Mouse (Mus musculus): Measurements from ENCODE around the gene Gpatch2l. TPM values are rescaled to one million over a fixed set of nuclear protein-coding genes. Genes with fewer than 3 reads are reported as not detected.

Gpatch2l gene
- 14.7 and 16.4 TPM in 2 replicates for polyA plus RNA-seq (2015; fragmentation: Nextera tagmentation; extraction: Ambion mirVana)

DNA sequence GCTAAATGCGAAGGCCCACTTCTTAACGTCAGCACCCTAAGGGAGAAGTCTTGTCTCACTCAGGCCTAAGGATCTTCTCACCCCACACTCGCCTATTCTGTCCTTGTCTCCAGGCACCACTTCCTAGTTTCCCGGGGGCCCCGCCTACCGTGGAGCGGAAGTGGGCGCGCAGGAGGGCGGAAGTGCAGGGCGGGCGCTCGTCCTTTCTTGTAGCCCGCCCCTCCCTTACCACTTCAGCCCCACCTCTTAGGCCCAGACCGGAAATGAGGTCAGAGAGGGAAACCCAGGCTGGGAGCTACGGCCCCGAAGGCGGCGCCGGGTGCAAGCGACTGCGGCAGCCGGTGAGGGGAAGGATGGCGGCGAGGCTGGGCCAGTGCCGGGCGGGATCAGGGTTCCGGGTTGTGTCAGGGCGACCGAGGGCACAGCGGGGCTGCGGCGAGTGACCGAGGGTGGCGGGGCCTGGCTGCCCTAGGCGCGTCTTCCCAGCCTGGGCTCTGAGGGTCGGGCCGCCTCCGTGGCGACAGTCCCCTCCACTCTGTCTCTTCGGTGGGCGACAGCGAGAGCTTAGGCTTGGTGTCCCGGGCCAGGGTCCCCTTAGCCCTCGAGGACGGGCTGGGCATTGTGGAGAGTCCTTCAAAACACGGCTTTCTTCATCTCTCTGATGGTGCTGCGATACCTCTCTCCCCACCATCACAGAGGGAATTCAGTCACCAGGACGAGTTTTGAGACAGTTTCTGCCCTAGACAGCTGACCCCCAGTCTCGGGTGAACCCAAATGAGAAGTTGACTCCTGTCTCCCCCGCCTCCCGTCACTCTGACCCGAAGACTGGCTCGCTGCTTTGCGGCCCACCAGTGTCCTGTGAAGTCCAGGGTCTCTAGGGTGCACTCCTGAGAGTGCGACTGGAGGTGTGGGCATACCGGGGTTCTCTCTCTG lies at the start of gene Gpatch2l:
TSS of gene Gpatch2l (plus strand) at position 255 of the 933 bp plus-strand sequence.
- Histone ChIP-seq H3K4me3 (ENCODE audit: low read length) (peak within 1 kb of the TSS; percentile 77), H3K9ac (replicated peaks; ENCODE audit: low read length) (peak within 1 kb of the TSS; percentile 85), H3K9me3 (ENCODE audit: low read length) (no peaks in the 10 kb centered on the region), H3K4me2 (replicated peaks; ENCODE audit: low read depth, low read length) (peak within 1 kb of the TSS; percentile 91), H3K36me3 (ENCODE audit: insufficient read depth, low read length) (peaks cover 18% of the 10 kb centered on the region), H3K27ac (ENCODE audit: low read length) (peak within 1 kb of the TSS; percentile 77), H3K27me3 (ENCODE audit: insufficient read depth, low read length) (no peaks in the 10 kb centered on the region), H3K4me1 (ENCODE audit: insufficient read depth, low read length) (peaks cover 12% of the 10 kb centered on the region)
- WGBS = under 1% methylated on average over 57 of the region's 58 CpGs
- ATAC-seq (ENCODE audit: low FRiP score, low TSS enrichment) = peak; percentile 100

DNA sequence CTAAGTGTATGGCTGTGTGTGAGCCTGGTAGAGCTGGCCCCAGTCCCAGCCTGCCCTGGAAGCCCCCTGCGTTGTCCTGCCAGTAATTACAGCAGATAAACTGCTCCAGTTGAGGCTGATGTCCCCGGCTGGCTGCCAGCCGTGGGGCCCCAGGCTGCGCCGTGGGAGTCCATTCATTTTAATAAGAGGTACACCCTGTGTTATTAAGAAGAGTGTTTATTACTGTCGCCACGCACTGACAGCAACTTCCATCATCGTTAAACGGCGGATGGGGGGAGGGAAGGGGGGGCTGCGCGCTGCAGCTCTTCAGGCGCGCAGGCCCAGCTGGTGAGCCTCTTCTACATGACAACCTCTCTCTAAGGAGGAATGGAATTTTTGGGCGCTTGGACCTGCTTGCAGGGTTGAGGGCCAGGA lies 49.6 kb upstream of the Gpatch2l start:
- no peak overlapping the region for H3K4me3 ChIP-seq (ENCODE audit: low read length)
- H3K4me2 ChIP-seq (replicated peaks; ENCODE audit: low read depth, low read length) = no peak overlapping the region
- 33% methylated on average over 15 of the region's 15 CpGs for WGBS

DNA sequence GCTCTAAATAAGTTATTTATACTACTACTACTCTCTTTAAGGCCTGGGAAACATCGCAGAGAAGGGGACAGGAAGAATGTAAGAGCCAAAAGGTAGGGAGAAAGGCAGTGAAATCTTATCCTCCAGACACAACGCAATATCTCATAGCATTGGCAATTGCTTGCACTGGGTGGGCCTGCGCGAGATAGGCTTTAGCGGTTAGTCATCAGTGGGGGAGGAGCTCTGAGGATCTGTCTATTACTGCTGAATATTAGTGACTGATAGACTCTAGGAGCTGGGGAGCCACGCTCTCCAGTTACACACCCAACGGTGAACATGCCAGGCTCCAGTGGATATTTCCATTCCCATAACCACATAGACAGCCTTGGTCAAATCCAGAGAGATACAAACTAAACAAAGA lies 44.7 kb upstream of the Gpatch2l start:
- 83% methylated on average over 7 of the region's 7 CpGs for WGBS
- H3K4me2 ChIP-seq (replicated peaks; ENCODE audit: low read depth, low read length) = no peak overlapping the region
- H3K4me1 ChIP-seq (ENCODE audit: insufficient read depth, low read length) = no peaks in the 10 kb centered on the region
- no peaks in the 10 kb centered on the region for H3K36me3 ChIP-seq (ENCODE audit: insufficient read depth, low read length)
- H3K9me3 ChIP-seq (ENCODE audit: low read length) = no peaks in the 10 kb centered on the region
- H3K27me3 ChIP-seq (ENCODE audit: insufficient read depth, low read length) = no peaks in the 10 kb centered on the region
- no peak overlapping the region for H3K27ac ChIP-seq (ENCODE audit: low read length)
- no peak for ATAC-seq (ENCODE audit: low FRiP score, low TSS enrichment)
- no peak overlapping the region for H3K9ac ChIP-seq (replicated peaks; ENCODE audit: low read length)
- no peak overlapping the region for H3K4me3 ChIP-seq (ENCODE audit: low read length)

More for the DNA sequence above, 49.6 kb upstream of the Gpatch2l start:
- no peak overlapping the region for H3K9ac ChIP-seq (replicated peaks; ENCODE audit: low read length)
- ATAC-seq (ENCODE audit: low FRiP score, low TSS enrichment) = 0 out of 2 replicates have a peak, but pooled peaks have one; percentile 12
- H3K36me3 ChIP-seq (ENCODE audit: insufficient read depth, low read length) = no peaks in the 10 kb centered on the region
- no peaks in the 10 kb centered on the region for H3K27me3 ChIP-seq (ENCODE audit: insufficient read depth, low read length)
- no peaks in the 10 kb centered on the region for H3K9me3 ChIP-seq (ENCODE audit: low read length)
- H3K4me1 ChIP-seq (ENCODE audit: insufficient read depth, low read length) = no peaks in the 10 kb centered on the region
- no peak overlapping the region for H3K27ac ChIP-seq (ENCODE audit: low read length)

DNA sequence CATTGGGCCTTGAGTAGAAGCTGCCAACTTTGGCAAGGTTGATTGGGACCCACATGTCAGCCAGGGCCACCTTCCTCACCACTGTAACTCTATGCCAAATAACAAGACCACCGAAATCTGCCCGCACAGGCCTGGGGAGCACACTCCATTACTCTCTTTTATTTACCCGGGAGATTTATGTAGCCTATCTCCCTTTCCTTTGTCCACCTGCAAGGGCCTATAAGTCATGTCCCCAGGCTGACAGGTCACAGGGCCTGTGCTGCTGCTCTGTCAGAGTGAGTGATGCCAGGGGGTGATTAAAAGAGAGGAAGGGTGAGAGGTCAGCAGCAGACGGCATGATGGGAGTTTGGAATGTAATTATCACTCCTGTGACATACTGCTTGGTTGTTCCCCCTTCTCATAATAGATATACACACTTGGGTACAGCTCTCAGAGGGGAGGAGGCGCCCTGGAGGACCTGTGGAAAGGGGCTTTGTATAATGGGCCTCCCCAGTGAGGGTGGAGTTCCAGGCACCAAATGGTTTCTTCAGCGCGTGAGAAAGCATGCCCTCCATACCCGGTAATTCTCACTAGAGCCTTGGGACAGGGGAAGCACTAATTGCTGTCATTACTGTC lies 38.1 kb upstream of the Gpatch2l start:
- WGBS = 4% methylated on average over 8 of the region's 8 CpGs
- no peaks in the 10 kb centered on the region for H3K4me1 ChIP-seq (ENCODE audit: insufficient read depth, low read length)
- ATAC-seq (ENCODE audit: low FRiP score, low TSS enrichment) = peak; percentile 76
- H3K27ac ChIP-seq (ENCODE audit: low read length) = no peak overlapping the region
- H3K27me3 ChIP-seq (ENCODE audit: insufficient read depth, low read length) = peaks cover 3% of the 10 kb centered on the region; the same call in 1 of the 2 replicates
- no peaks in the 10 kb centered on the region for H3K36me3 ChIP-seq (ENCODE audit: insufficient read depth, low read length)
- H3K4me2 ChIP-seq (replicated peaks; ENCODE audit: low read depth, low read length) = no peak overlapping the region
- no peak overlapping the region for H3K4me3 ChIP-seq (ENCODE audit: low read length)
- no peak overlapping the region for H3K9ac ChIP-seq (replicated peaks; ENCODE audit: low read length)
- H3K9me3 ChIP-seq (ENCODE audit: low read length) = no peaks in the 10 kb centered on the region

DNA sequence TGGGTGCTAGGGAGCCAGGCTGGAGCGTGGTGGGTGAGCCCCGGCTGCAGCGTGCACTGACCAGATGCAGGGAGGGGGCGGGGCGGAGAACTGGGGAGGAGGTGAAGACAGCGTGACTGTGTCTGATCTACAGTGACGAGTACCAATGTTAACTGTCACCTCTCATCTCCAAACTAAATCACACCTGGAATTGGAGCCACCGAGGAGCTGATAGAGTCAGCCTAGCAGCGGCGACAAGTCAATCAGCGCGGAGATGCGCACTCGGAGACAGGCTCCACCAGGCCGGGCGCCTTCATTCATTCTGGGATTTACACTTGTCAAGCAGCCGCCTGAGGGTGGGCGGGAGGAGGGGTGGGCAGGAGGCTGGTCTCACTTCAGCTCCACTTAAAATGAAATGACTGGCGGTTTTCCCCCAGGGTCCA lies 30.5 kb upstream of the Gpatch2l start:
- Histone ChIP-seq H3K36me3 (ENCODE audit: insufficient read depth, low read length) (no peaks in the 10 kb centered on the region), H3K9ac (replicated peaks; ENCODE audit: low read length) (no peak overlapping the region), H3K4me3 (ENCODE audit: low read length) (no peak overlapping the region), H3K4me1 (ENCODE audit: insufficient read depth, low read length) (no peaks in the 10 kb centered on the region), H3K27ac (ENCODE audit: low read length) (no peak overlapping the region), H3K27me3 (ENCODE audit: insufficient read depth, low read length) (peaks cover 65% of the 10 kb centered on the region), H3K4me2 (replicated peaks; ENCODE audit: low read depth, low read length) (no peak overlapping the region), H3K9me3 (ENCODE audit: low read length) (no peaks in the 10 kb centered on the region)
- ATAC-seq (ENCODE audit: low FRiP score, low TSS enrichment) = no peak
- 2% methylated on average over 19 of the region's 19 CpGs for WGBS

DNA sequence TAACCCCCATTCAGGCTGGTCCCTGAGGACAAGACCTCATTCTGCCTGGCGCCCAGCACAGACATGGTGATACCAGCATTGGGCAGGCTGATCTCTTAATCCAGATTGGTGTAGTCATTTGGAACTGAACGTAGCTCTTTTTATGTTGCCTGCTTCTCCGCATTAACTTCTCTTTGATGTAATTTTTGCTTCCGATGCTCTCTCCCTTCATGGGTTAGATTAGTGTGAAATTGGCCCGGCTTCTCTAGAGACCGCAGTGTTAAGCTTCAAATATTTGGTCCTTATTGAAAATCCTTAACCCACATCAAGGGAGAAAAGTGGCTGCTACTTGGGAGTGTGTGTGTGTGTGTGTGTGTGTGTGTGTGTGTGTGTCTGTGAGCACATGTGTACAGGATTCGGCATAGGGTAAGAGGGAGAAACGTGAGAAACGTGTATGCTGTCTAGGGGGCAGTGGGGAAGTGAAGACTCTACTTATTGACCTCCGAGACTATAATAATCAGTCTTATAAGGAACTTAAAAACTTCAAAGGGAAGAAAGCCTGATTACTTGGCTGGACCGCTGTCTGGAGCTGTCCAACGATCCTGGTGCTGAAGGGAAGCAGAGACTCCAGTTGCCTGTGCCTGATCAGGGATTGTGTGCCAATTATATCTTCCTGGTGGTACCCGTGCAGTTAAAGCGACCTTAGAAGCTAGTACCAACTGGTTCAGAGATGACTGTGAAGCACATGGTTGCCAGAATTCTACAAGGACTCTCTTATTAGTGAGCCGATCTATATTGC lies 28.8 kb upstream of the Gpatch2l start:
- no peak overlapping the region for H3K4me3 ChIP-seq (ENCODE audit: low read length)
- no peak overlapping the region for H3K27ac ChIP-seq (ENCODE audit: low read length)
- 40% methylated on average over 15 of the region's 15 CpGs for WGBS
- H3K36me3 ChIP-seq (ENCODE audit: insufficient read depth, low read length) = no peaks in the 10 kb centered on the region
- H3K9me3 ChIP-seq (ENCODE audit: low read length) = no peaks in the 10 kb centered on the region
- H3K4me1 ChIP-seq (ENCODE audit: insufficient read depth, low read length) = peaks cover 7% of the 10 kb centered on the region; the same call in 1 of the 2 replicates
- no peak overlapping the region for H3K4me2 ChIP-seq (replicated peaks; ENCODE audit: low read depth, low read length)
- ATAC-seq (ENCODE audit: low FRiP score, low TSS enrichment) = no peak
- peaks cover 72% of the 10 kb centered on the region for H3K27me3 ChIP-seq (ENCODE audit: insufficient read depth, low read length)
- H3K9ac ChIP-seq (replicated peaks; ENCODE audit: low read length) = no peak overlapping the region

DNA sequence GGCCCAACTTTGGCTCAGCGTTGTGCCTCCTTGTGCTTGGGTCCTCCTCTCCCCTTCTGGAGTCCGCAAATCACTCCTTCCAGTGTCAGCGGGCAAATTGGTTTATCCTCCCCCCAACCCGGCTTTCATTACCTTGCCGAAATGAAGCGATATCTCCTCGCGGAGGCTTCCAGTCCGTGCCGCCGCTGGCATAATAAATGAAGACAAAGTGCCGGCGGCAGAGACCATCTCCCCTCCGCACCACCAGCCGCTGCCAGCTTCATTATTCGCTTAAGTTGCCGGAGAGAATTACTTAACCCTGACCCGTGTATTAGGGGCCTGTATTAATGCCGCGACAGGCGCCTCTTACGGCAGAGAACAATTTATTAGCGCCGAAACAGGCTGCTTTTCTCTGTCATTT lies 27.5 kb upstream of the Gpatch2l start:
- H3K4me2 ChIP-seq (replicated peaks; ENCODE audit: low read depth, low read length) = no peak overlapping the region
- peaks cover 72% of the 10 kb centered on the region for H3K27me3 ChIP-seq (ENCODE audit: insufficient read depth, low read length)
- no peak overlapping the region for H3K4me3 ChIP-seq (ENCODE audit: low read length)
- 0 out of 2 replicates have a peak, but pooled peaks cover 4% of the 10 kb centered on the region for H3K9me3 ChIP-seq (ENCODE audit: low read length)
- H3K9ac ChIP-seq (replicated peaks; ENCODE audit: low read length) = no peak overlapping the region
- no peak for ATAC-seq (ENCODE audit: low FRiP score, low TSS enrichment)
- no peak overlapping the region for H3K27ac ChIP-seq (ENCODE audit: low read length)
- H3K36me3 ChIP-seq (ENCODE audit: insufficient read depth, low read length) = no peaks in the 10 kb centered on the region
- peaks cover 7% of the 10 kb centered on the region; the same call in 1 of the 2 replicates for H3K4me1 ChIP-seq (ENCODE audit: insufficient read depth, low read length)
- WGBS = 5% methylated on average over 24 of the region's 24 CpGs

DNA sequence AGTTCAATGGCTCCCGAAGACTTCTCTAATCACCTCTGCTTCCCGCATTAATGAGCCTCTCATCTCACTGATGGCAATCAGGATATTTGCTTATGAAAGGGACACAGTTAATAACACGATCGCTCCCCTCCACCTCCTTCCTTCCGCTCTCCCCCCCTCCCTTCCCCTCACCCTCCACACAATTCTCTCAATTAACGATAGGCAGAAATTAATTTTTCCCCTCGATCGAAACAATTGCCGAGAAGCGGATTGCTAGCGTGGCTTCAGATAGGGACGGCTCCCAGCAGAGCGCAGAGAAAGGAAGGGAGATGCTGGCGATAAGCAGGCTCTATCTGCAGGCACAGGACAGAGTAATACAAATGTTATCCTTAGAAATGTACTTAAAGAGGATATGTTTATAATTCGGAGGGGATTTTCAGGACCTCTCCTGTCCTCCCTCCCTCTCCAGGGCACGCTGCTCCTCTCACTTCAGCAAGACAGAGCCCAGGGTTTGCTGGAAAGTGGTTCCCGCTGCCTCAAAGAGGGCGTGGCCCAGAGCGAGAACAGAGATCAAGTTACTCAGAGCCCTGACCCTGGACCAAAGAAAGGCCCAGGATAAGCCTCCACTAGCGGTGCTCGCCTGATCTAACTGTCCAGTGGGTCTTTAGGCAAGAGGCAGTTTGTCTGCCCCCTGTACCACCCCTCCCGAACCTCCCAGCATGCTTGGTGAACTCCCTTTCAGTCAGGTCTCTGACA lies 24.8 kb upstream of the Gpatch2l start:
- ATAC-seq (ENCODE audit: low FRiP score, low TSS enrichment) = peak; percentile 42; the same call in 1 of the 2 replicates
- Histone ChIP-seq H3K27me3 (ENCODE audit: insufficient read depth, low read length) (peaks cover 67% of the 10 kb centered on the region), H3K9me3 (ENCODE audit: low read length) (0 out of 2 replicates have a peak, but pooled peaks cover 4% of the 10 kb centered on the region), H3K27ac (ENCODE audit: low read length) (no peak overlapping the region), H3K36me3 (ENCODE audit: insufficient read depth, low read length) (no peaks in the 10 kb centered on the region), H3K4me1 (ENCODE audit: insufficient read depth, low read length) (peaks cover 12% of the 10 kb centered on the region; the same call in 1 of the 2 replicates), H3K4me2 (replicated peaks; ENCODE audit: low read depth, low read length) (peak overlapping the region; percentile 23), H3K4me3 (ENCODE audit: low read length) (no peak overlapping the region), H3K9ac (replicated peaks; ENCODE audit: low read length) (no peak overlapping the region)
- WGBS = under 1% methylated on average over 22 of the region's 22 CpGs

All from kidney, embryonic 16.5 days (tissue).